In genomic region chr15:31999553-31999952, GRCm38 (mm10) we compare ENCODE assay signal across 18 mouse cellular contexts.
DNase-seq lines count a peak whose midpoint lies in the region; ATAC-seq and TF ChIP-seq lines count a peak whose summit lies in the region.
"Had no signal": no experiment of that assay in that cellular context is flagged by ENCODE, and none has a peak within 500 bp of the region (broad histone marks: within the 10 kb centered on the region; RNA-seq: fewer than 3 reads in every experiment).

No protein-coding gene starts in this region.

- no peak overlapping the region for H3K4me3 ChIP-seq in hindbrain, postnatal 0 days (ENCODE audit: low read length)
- H3K4me3 ChIP-seq in hindbrain, embryonic 11.5 days (ENCODE audit: low read depth, low read length): no peak overlapping the region
- H3K4me3 ChIP-seq: embryonic facial prominence, embryonic 12.5 days; forebrain, embryonic 12.5 days; gastrocnemius, adult 2 months; heart, embryonic 15.5 days; hindbrain, embryonic 10.5 days; hindbrain, embryonic 15.5 days had no signal

- H3K36me3 ChIP-seq in hindbrain, postnatal 0 days (ENCODE audit: insufficient read depth, low read length): no peaks in the 10 kb centered on the region
- no peaks in the 10 kb centered on the region for H3K36me3 ChIP-seq in hindbrain, embryonic 11.5 days (ENCODE audit: control insufficient read depth, insufficient read depth, low read length)
- H3K36me3 ChIP-seq: embryonic facial prominence, embryonic 12.5 days; forebrain, embryonic 12.5 days; heart, embryonic 15.5 days; hindbrain, embryonic 10.5 days; hindbrain, embryonic 15.5 days had no signal

- H3K27ac ChIP-seq in hindbrain, postnatal 0 days: no peak overlapping the region
- no peak overlapping the region for H3K27ac ChIP-seq in hindbrain, embryonic 11.5 days (ENCODE audit: low read depth, low read length)
- H3K27ac ChIP-seq: embryonic facial prominence, embryonic 12.5 days; forebrain, embryonic 12.5 days; gastrocnemius, adult 2 months; heart, embryonic 15.5 days; hindbrain, embryonic 10.5 days; hindbrain, embryonic 15.5 days had no signal

- 65% methylated on average over 5 of the region's 5 CpGs for WGBS in hindbrain, postnatal 0 days
- WGBS in hindbrain, embryonic 11.5 days: 90% methylated on average over 5 of the region's 5 CpGs

- H3K4me2 ChIP-seq in hindbrain, postnatal 0 days (ENCODE audit: low read depth, low read length): no peak overlapping the region
- H3K4me2 ChIP-seq in hindbrain, embryonic 11.5 days (replicated peaks; ENCODE audit: low read depth, low read length): no peak overlapping the region
- H3K4me2 ChIP-seq: embryonic facial prominence, embryonic 12.5 days; forebrain, embryonic 12.5 days; heart, embryonic 15.5 days; hindbrain, embryonic 15.5 days had no signal

- TF ChIP-seq CTCF in hindbrain, postnatal 0 days (IDR thresholded peaks at IDR 0.05; ENCODE audit: low read depth): no peak

- H3K4me1 ChIP-seq in hindbrain, postnatal 0 days (ENCODE audit: insufficient read depth, low read length): 0 out of 2 replicates have a peak, but pooled peaks cover 6% of the 10 kb centered on the region
- H3K4me1 ChIP-seq in hindbrain, embryonic 11.5 days (replicated peaks; ENCODE audit: control insufficient read depth, insufficient read depth, low read length): no peaks in the 10 kb centered on the region

- DNase-seq in cerebellum, adult 8-10 months: peak; percentile 24
- no peak for DNase-seq in cerebellum, postnatal 14 days
- no peak for DNase-seq in hindbrain, postnatal 0 days (ENCODE audit: low spot score)
- no peak for DNase-seq in hindbrain, embryonic 11.5 days (ENCODE audit: low spot score)
- peak; percentile 61 for DNase-seq in cerebellum, adult 9-10 months
- no peak for DNase-seq in left cerebral cortex, postnatal 36 days (ENCODE audit: low spot score in 2 of 2)
- DNase-seq: adrenal gland, postnatal 25 days; gastrocnemius, adult 2 months; gastrocnemius, postnatal 25 days; kidney, adult 9 months had no signal

- intact Hi-C loops in left cerebral cortex, postnatal 36 days (cut with DNase I): no loop called here

- no peak overlapping the region for H3K9ac ChIP-seq in hindbrain, postnatal 0 days (replicated peaks; ENCODE audit: low read length)
- H3K9ac ChIP-seq in hindbrain, embryonic 11.5 days (ENCODE audit: low read depth, low read length): no peak overlapping the region
- H3K9ac ChIP-seq: embryonic facial prominence, embryonic 12.5 days; forebrain, embryonic 12.5 days; heart, embryonic 15.5 days; hindbrain, embryonic 15.5 days had no signal

- H3K9me3 ChIP-seq in hindbrain, postnatal 0 days (ENCODE audit: low read length): no peaks in the 10 kb centered on the region
- H3K9me3 ChIP-seq in hindbrain, embryonic 11.5 days (ENCODE audit: control insufficient read depth, low read length): no peaks in the 10 kb centered on the region
- H3K9me3 ChIP-seq: embryonic facial prominence, embryonic 12.5 days; forebrain, embryonic 12.5 days; heart, embryonic 15.5 days; hindbrain, embryonic 10.5 days; hindbrain, embryonic 15.5 days had no signal

- 0 out of 2 replicates have a peak, but pooled peaks have one; percentile 4 for ATAC-seq in hindbrain, postnatal 0 days
- no peak for ATAC-seq in hindbrain, embryonic 11.5 days (ENCODE audit: low FRiP score)
- ATAC-seq: forebrain, embryonic 16.5 days; inflammation-experienced regulatory T-cells, adult 6 months; intestine, postnatal 0 days had no signal

- no peaks in the 10 kb centered on the region for H3K27me3 ChIP-seq in hindbrain, postnatal 0 days (ENCODE audit: insufficient read depth, low read length)
- no peaks in the 10 kb centered on the region for H3K27me3 ChIP-seq in hindbrain, embryonic 11.5 days (ENCODE audit: control insufficient read depth, insufficient read depth, low read length)
- H3K27me3 ChIP-seq: embryonic facial prominence, embryonic 12.5 days; forebrain, embryonic 12.5 days; heart, embryonic 15.5 days; hindbrain, embryonic 15.5 days had no signal

Comparison
In these comparisons a context has a peak if more than half of its experiments do, and no peak if none do; other contexts are left out.
1. DNase-seq: peak in cerebellum, adult 8-10 months (single experiment) and cerebellum, adult 9-10 months (single experiment); none in cerebellum, postnatal 14 days (0 of 2), hindbrain, postnatal 0 days (single experiment), hindbrain, embryonic 11.5 days (single experiment) and left cerebral cortex, postnatal 36 days (0 of 2).